Mouse (Mus musculus): Measurements from ENCODE around the gene Zfp523. TPM values are rescaled to one million over a fixed set of nuclear protein-coding genes. Genes with fewer than 3 reads are reported as not detected.

The Zfp523 gene
- polyA plus RNA-seq, 1 experiment from 2014 or later = 35.6 TPM

GRCm38 (mm10) chr17:28240846-28241245, 63.9 kb downstream of the Zfp523 start:
- H3K4me1 ChIP-seq = peaks cover 21% of the 10 kb centered on the region
- no peak for DNase-seq (ENCODE audit: extremely low spot score, low spot score)
- 96% methylated on average over 5 of the region's 5 CpGs for whole genome bisulfite sequencing
- no peaks in the 10 kb centered on the region for H3K27me3 ChIP-seq (ENCODE audit: poor library complexity, severe bottlenecking)
- H3K9me3 ChIP-seq = no peaks in the 10 kb centered on the region
- no peak overlapping the region for H3K27ac ChIP-seq
- H3K36me3 ChIP-seq (replicated peaks) = peaks cover 52% of the 10 kb centered on the region
- no peak overlapping the region for H3K4me3 ChIP-seq

DNA sequence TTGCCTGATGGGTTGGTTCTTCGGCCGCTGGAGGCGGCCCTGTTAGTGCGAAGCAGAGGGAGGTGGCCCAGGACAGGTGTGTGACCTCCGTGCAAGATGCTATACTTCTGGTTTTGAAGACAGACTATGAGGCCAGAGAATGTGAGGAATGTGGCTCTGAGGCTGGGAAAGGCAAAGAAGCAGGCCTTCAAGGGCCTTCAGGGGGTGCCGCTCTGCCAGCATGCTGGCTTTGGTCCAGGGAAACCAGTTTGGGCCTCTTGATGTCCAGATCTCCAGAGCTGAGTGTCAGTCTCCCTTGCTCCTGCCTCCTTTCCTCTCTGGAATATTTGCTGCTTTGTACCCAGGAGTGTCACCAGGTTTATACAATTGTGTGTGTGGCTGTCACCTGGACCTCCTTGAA, 65.4 kb downstream of the Zfp523 start:
- no peak overlapping the region for H3K27ac ChIP-seq
- no peaks in the 10 kb centered on the region for H3K9me3 ChIP-seq
- WGBS = 89% methylated on average over 6 of the region's 6 CpGs
- peaks cover 48% of the 10 kb centered on the region for H3K36me3 ChIP-seq (replicated peaks)
- no peak overlapping the region for H3K4me3 ChIP-seq
- no peaks in the 10 kb centered on the region for H3K27me3 ChIP-seq (ENCODE audit: poor library complexity, severe bottlenecking)
- no peak for DNase-seq (ENCODE audit: extremely low spot score, low spot score)
- peaks cover 23% of the 10 kb centered on the region for H3K4me1 ChIP-seq

- H3K4me1 ChIP-seq = peaks cover 25% of the 10 kb centered on the region
- 86% methylated on average over 6 of the region's 6 CpGs for WGBS
- DNase-seq (ENCODE audit: extremely low spot score, low spot score) = no peak
- no peak overlapping the region for H3K4me3 ChIP-seq
- H3K27ac ChIP-seq = peak overlapping the region; percentile 72
- H3K9me3 ChIP-seq = no peaks in the 10 kb centered on the region
- no peaks in the 10 kb centered on the region for H3K27me3 ChIP-seq (ENCODE audit: poor library complexity, severe bottlenecking)
- peaks cover 34% of the 10 kb centered on the region for H3K36me3 ChIP-seq (replicated peaks)
Observed at GRCm38 (mm10) chr17:28244214-28244613, 67.3 kb downstream of the Zfp523 start.

DNA sequence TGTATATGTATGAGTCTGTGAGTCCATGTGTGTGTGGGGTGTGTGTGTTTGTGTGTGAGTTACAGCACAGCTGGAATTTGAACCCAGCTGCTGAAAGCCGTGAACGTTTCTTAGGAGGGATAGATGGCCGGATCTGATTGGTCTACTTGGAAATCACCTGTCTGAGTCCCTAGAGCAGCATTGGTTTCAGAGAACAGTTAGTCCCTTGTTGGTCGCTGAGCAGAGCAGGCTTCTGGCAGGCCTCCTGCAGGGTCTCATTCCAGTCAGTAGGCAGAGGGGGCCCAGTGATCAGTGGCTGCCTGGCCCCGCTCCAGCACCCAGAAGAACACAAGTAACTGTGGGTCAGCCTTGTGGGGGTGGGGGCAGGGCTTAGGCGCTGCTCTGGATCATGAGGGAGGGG, 67.8 kb downstream of the Zfp523 start:
- no peak for DNase-seq (ENCODE audit: extremely low spot score, low spot score)
- peaks cover 25% of the 10 kb centered on the region for H3K4me1 ChIP-seq
- H3K4me3 ChIP-seq = no peak overlapping the region
- 35% methylated on average over 6 of the region's 6 CpGs for WGBS
- no peaks in the 10 kb centered on the region for H3K9me3 ChIP-seq
- peaks cover 29% of the 10 kb centered on the region for H3K36me3 ChIP-seq (replicated peaks)
- no peaks in the 10 kb centered on the region for H3K27me3 ChIP-seq (ENCODE audit: poor library complexity, severe bottlenecking)
- peak overlapping the region; percentile 72 for H3K27ac ChIP-seq

DNA sequence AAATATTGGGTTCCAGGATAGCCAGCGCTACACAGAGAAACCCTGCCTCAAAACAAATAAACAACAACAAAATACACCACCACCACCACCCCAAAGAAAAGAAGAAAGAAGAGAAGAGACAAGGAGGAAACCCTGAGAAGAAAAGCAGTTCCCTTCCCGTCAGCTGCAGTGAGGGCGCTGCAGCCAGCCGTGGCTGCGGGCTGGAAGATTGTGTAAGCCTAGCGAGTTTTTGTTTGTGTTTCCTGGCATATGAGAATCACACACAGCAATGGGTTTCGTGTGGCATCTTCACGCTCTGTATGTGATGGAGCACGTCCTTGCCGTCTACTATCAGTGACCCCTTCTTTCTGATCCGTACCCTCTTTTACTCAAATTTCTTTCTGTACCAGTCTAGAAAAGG, 69.7 kb downstream of the Zfp523 start:
- peaks cover 12% of the 10 kb centered on the region for H3K36me3 ChIP-seq (replicated peaks)
- peaks cover 25% of the 10 kb centered on the region for H3K4me1 ChIP-seq
- H3K27ac ChIP-seq = peak overlapping the region; percentile 74; the same call in 1 of the 2 replicates
- H3K9me3 ChIP-seq = no peaks in the 10 kb centered on the region
- no peak for DNase-seq (ENCODE audit: extremely low spot score, low spot score)
- 86% methylated on average over 11 of the region's 11 CpGs for WGBS
- H3K4me3 ChIP-seq = no peak overlapping the region
- no peaks in the 10 kb centered on the region for H3K27me3 ChIP-seq (ENCODE audit: poor library complexity, severe bottlenecking)

DNA sequence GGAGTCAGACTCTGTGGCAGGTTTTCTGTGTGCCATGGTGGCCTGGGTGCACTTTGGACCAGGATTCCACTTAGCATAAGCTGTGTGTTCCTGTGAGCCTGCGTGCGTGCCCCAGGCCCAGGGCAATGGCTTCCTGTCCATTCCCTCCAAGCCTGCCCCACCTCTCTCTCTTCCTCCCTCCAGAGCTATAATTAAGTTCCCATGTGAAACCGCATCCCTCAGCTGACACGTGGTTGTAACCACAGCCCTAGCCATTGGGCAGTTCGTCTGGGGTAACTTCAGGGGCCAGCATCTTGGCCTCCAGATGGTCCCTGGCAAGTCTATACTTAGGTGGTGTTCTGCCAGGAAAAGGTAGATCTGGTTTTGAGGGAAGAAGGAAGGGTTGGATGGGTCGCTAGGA, 70.7 kb downstream of the Zfp523 start:
- Histone ChIP-seq H3K4me1 (peaks cover 31% of the 10 kb centered on the region), H3K9me3 (no peaks in the 10 kb centered on the region), H3K36me3 (replicated peaks) (peaks cover 14% of the 10 kb centered on the region; the same call in 1 of the 2 replicates), H3K4me3 (no peak overlapping the region), H3K27ac (peak overlapping the region; percentile 74), H3K27me3 (ENCODE audit: poor library complexity, severe bottlenecking) (no peaks in the 10 kb centered on the region)
- WGBS = 56% methylated on average over 6 of the region's 6 CpGs
- no peak for DNase-seq (ENCODE audit: extremely low spot score, low spot score)

- 0 out of 2 replicates have a peak, but pooled peaks cover 4% of the 10 kb centered on the region for H3K36me3 ChIP-seq (replicated peaks)
- no peak for DNase-seq (ENCODE audit: extremely low spot score, low spot score)
- H3K27ac ChIP-seq = no peak overlapping the region; the same call in 1 of the 2 replicates
- WGBS = 87% methylated on average over 12 of the region's 12 CpGs
- H3K4me1 ChIP-seq = peaks cover 31% of the 10 kb centered on the region
- no peaks in the 10 kb centered on the region for H3K27me3 ChIP-seq (ENCODE audit: poor library complexity, severe bottlenecking)
- no peak overlapping the region for H3K4me3 ChIP-seq
- no peaks in the 10 kb centered on the region for H3K9me3 ChIP-seq
Observed at GRCm38 (mm10) chr17:28249062-28249461, 72.1 kb downstream of the Zfp523 start.

- DNase-seq (ENCODE audit: extremely low spot score, low spot score) = no peak
- WGBS = 86% methylated on average over 12 of the region's 12 CpGs
- Histone ChIP-seq H3K9me3 (no peaks in the 10 kb centered on the region), H3K27me3 (ENCODE audit: poor library complexity, severe bottlenecking) (no peaks in the 10 kb centered on the region), H3K36me3 (replicated peaks) (0 out of 2 replicates have a peak, but pooled peaks cover 4% of the 10 kb centered on the region), H3K4me3 (no peak overlapping the region), H3K4me1 (peaks cover 42% of the 10 kb centered on the region), H3K27ac (no peak overlapping the region)
Observed at GRCm38 (mm10) chr17:28251579-28252280, 74.8 kb downstream of the Zfp523 start.

GRCm38 (mm10) chr17:28252281-28252648, 75.3 kb downstream of the Zfp523 start:
- Histone ChIP-seq H3K27ac (no peak overlapping the region), H3K9me3 (no peaks in the 10 kb centered on the region), H3K36me3 (replicated peaks) (0 out of 2 replicates have a peak, but pooled peaks cover 4% of the 10 kb centered on the region), H3K4me3 (no peak overlapping the region), H3K27me3 (ENCODE audit: poor library complexity, severe bottlenecking) (no peaks in the 10 kb centered on the region), H3K4me1 (peaks cover 42% of the 10 kb centered on the region)
- DNase-seq (ENCODE audit: extremely low spot score, low spot score) = no peak
- WGBS = 84% methylated on average over 5 of the region's 5 CpGs

DNA sequence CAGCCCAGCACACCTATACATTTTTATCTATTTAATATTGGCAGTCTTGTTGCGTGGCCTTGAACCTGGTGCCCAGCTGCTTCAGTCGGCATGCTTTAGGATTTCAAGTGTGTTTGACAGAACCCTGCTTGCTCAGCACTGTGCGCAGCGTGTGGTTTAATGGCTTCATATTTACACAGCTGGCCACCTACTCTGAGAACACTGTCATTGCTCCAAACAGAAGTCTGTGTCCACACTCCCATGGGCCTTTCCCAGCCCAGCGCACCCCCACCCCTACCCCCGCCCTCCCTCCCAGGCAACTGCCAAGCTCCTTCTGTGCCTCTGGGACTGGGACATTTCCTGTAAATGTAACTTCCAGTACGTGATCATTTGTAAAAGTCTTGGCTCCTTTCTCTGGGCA, 76.3 kb downstream of the Zfp523 start:
- no peak for DNase-seq (ENCODE audit: extremely low spot score, low spot score)
- Histone ChIP-seq H3K9me3 (no peaks in the 10 kb centered on the region), H3K27me3 (ENCODE audit: poor library complexity, severe bottlenecking) (no peaks in the 10 kb centered on the region), H3K4me1 (peaks cover 41% of the 10 kb centered on the region), H3K27ac (no peak overlapping the region), H3K36me3 (replicated peaks) (0 out of 2 replicates have a peak, but pooled peaks cover 4% of the 10 kb centered on the region), H3K4me3 (no peak overlapping the region)
- WGBS = 84% methylated on average over 7 of the region's 7 CpGs

DNA sequence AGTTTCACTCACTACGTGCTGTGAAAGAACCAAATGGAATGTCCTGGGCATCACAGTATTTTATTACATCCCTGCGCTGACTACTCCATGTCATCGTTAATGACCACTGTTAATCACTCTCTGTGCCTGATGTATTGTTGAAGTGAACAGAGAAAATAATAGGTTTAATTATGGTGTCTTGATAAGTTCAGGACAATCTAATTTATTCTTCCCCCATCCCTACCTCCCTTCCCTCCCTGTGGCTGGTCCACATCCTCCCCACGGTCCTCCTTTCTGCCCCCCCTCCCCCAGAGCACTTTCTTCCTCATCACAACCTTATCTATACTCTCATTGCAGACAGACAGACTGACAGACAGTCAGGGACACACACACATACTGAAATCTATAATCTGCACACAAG, 77.9 kb downstream of the Zfp523 start:
- H3K9me3 ChIP-seq = 0 out of 2 replicates have a peak, but pooled peaks cover 2% of the 10 kb centered on the region
- no peaks in the 10 kb centered on the region for H3K27me3 ChIP-seq (ENCODE audit: poor library complexity, severe bottlenecking)
- peaks cover 11% of the 10 kb centered on the region; the same call in 1 of the 2 replicates for H3K36me3 ChIP-seq (replicated peaks)
- H3K27ac ChIP-seq = peak overlapping the region; percentile 30; the same call in 1 of the 2 replicates
- 76% methylated on average over 4 of the region's 4 CpGs for WGBS
- DNase-seq (ENCODE audit: extremely low spot score, low spot score) = no peak
- H3K4me3 ChIP-seq = no peak overlapping the region
- H3K4me1 ChIP-seq = peaks cover 41% of the 10 kb centered on the region

All from forebrain, embryonic 10.5 days (tissue).